Mouse (Mus musculus): ENCODE data around the gene Dnaja3. TPM values are rescaled to one million over a fixed set of nuclear protein-coding genes. Genes with fewer than 3 reads are reported as not detected.

The Dnaja3 gene
- polyA plus RNA-seq, 1 experiment from 2014 or later: 68.8 TPM

GRCm38 (mm10) chr16:4643670-4644419, 4.1 kb downstream of the Dnaja3 start:
- H3K9ac ChIP-seq (ENCODE audit: low read depth, low read length): 0 out of 2 replicates have a peak overlapping the region, but pooled peaks have one; percentile 28
- H3K4me2 ChIP-seq (replicated peaks; ENCODE audit: low read depth, low read length): no peak overlapping the region

DNA sequence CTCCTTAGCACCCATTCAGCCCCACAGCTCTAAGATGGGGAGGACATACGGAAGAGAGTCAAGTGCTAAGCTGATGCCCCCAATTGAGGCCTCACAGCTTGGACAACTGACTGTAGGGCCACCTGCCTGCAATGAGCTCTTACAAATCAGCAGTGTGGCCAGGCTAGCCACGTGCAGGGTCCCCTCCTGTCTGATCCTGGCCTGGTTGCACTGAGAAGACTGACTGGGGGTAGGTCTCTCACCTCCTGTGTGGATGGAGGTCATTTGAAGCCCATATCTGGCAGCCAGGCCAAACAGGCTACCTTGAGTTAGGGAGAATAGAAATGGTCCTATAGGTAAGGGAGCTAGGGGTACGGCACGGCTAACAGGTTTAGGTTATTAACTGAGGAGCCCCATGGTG, 6.1 kb downstream of the Dnaja3 start:
- Histone ChIP-seq H3K9me3 (ENCODE audit: control insufficient read depth, low read length) (no peaks in the 10 kb centered on the region), H3K27ac (ENCODE audit: low read depth, low read length) (no peak overlapping the region), H3K4me2 (replicated peaks; ENCODE audit: low read depth, low read length) (no peak overlapping the region), H3K27me3 (ENCODE audit: control insufficient read depth, insufficient read depth, low read length) (no peaks in the 10 kb centered on the region), H3K9ac (ENCODE audit: low read depth, low read length) (no peak overlapping the region), H3K36me3 (ENCODE audit: control insufficient read depth, insufficient read depth, low read length) (peaks cover 44% of the 10 kb centered on the region), H3K4me1 (ENCODE audit: control insufficient read depth, insufficient read depth, low read length) (peaks cover 61% of the 10 kb centered on the region), H3K4me3 (ENCODE audit: low read length) (no peak overlapping the region)
- ATAC-seq (ENCODE audit: low FRiP score, low TSS enrichment): no peak
- 87% methylated on average over 4 of the region's 4 CpGs for WGBS

More at GRCm38 (mm10) chr16:4643670-4644419, 4.1 kb downstream of the Dnaja3 start:
- Histone ChIP-seq H3K36me3 (ENCODE audit: control insufficient read depth, insufficient read depth, low read length) (peaks cover 24% of the 10 kb centered on the region), H3K9me3 (ENCODE audit: control insufficient read depth, low read length) (no peaks in the 10 kb centered on the region), H3K4me3 (ENCODE audit: low read length) (no peak overlapping the region), H3K4me1 (ENCODE audit: control insufficient read depth, insufficient read depth, low read length) (peaks cover 61% of the 10 kb centered on the region), H3K27ac (ENCODE audit: low read depth, low read length) (peak overlapping the region; percentile 47; the same call in 1 of the 2 replicates), H3K27me3 (ENCODE audit: control insufficient read depth, insufficient read depth, low read length) (no peaks in the 10 kb centered on the region)
- WGBS: 75% methylated on average over 11 of the region's 11 CpGs
- no peak for ATAC-seq (ENCODE audit: low FRiP score, low TSS enrichment)

- no peaks in the 10 kb centered on the region for H3K27me3 ChIP-seq (ENCODE audit: control insufficient read depth, insufficient read depth, low read length)
- peaks cover 57% of the 10 kb centered on the region for H3K4me1 ChIP-seq (ENCODE audit: control insufficient read depth, insufficient read depth, low read length)
- H3K4me3 ChIP-seq (ENCODE audit: low read length): no peak overlapping the region
- 59% methylated on average over 4 of the region's 4 CpGs for WGBS
- peak; percentile 18; the same call in 1 of the 2 replicates for ATAC-seq (ENCODE audit: low FRiP score, low TSS enrichment)
- no peaks in the 10 kb centered on the region for H3K9me3 ChIP-seq (ENCODE audit: control insufficient read depth, low read length)
- H3K27ac ChIP-seq (ENCODE audit: low read depth, low read length): peak overlapping the region; percentile 3; the same call in 1 of the 2 replicates
- H3K9ac ChIP-seq (ENCODE audit: low read depth, low read length): peak overlapping the region; percentile 25; the same call in 1 of the 2 replicates
- peaks cover 54% of the 10 kb centered on the region for H3K36me3 ChIP-seq (ENCODE audit: control insufficient read depth, insufficient read depth, low read length)
- no peak overlapping the region for H3K4me2 ChIP-seq (replicated peaks; ENCODE audit: low read depth, low read length)
Measured at GRCm38 (mm10) chr16:4646831-4647230, 7.0 kb downstream of the Dnaja3 start.

DNA sequence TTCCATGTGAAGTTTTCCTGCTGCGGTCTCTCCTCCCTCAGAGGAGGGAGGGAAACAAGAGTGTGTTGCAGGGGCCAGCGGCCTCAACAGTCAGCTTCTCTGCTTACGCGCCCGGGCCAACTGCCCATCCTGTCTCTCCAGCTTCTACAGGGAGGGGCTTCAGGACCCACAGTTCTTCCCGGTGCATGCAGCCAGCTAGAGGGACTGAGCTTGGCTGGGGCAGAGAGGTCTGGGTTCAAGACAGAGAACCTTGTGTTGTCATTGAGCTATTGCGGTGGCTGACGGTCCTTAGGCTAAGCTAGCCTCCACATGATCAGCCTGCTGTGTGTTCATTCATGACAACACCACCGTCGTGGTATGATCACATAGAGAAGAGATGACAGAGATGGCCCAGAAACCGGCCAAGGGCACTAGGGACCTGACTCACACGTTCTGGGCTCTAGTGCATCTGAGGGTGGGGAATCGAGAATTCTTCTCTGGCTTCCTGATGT, 7.9 kb downstream of the Dnaja3 start:
- Histone ChIP-seq H3K36me3 (ENCODE audit: control insufficient read depth, insufficient read depth, low read length) (peaks cover 62% of the 10 kb centered on the region), H3K4me3 (ENCODE audit: low read length) (no peak overlapping the region), H3K27ac (ENCODE audit: low read depth, low read length) (peak overlapping the region; percentile 3; the same call in 1 of the 2 replicates), H3K4me2 (replicated peaks; ENCODE audit: low read depth, low read length) (no peak overlapping the region; the same call in 1 of the 2 replicates), H3K27me3 (ENCODE audit: control insufficient read depth, insufficient read depth, low read length) (no peaks in the 10 kb centered on the region), H3K9me3 (ENCODE audit: control insufficient read depth, low read length) (no peaks in the 10 kb centered on the region), H3K4me1 (ENCODE audit: control insufficient read depth, insufficient read depth, low read length) (peaks cover 50% of the 10 kb centered on the region), H3K9ac (ENCODE audit: low read depth, low read length) (peak overlapping the region; percentile 28; the same call in 1 of the 2 replicates)
- ATAC-seq (ENCODE audit: low FRiP score, low TSS enrichment): no peak
- 53% methylated on average over 13 of the region's 13 CpGs for WGBS

DNA sequence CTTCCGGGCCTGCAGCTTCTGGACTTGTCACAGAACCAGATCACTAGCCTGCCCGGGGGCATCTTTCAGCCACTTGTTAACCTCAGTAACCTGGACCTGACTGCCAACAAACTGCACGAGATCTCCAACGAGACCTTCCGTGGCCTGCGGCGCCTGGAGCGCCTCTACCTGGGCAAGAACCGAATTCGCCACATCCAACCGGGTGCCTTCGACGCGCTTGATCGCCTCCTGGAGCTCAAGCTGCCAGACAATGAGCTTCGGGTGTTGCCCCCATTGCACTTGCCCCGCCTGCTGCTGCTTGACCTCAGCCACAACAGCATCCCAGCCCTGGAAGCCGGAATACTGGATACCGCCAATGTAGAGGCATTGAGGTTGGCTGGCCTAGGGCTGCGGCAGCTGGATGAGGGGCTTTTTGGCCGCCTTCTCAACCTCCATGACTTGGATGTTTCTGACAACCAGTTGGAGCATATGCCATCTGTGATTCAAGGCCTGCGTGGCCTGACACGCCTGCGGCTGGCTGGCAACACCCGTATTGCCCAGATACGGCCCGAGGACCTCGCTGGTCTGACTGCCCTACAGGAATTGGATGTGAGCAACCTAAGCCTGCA, 8.7 kb downstream of the Dnaja3 start:
- peaks cover 42% of the 10 kb centered on the region for H3K4me1 ChIP-seq (ENCODE audit: control insufficient read depth, insufficient read depth, low read length)
- 80% methylated on average over 28 of the region's 28 CpGs for WGBS
- H3K4me2 ChIP-seq (replicated peaks; ENCODE audit: low read depth, low read length): no peak overlapping the region
- H3K4me3 ChIP-seq (ENCODE audit: low read length): no peak overlapping the region
- no peak overlapping the region for H3K27ac ChIP-seq (ENCODE audit: low read depth, low read length)
- H3K36me3 ChIP-seq (ENCODE audit: control insufficient read depth, insufficient read depth, low read length): peaks cover 69% of the 10 kb centered on the region
- no peak for ATAC-seq (ENCODE audit: low FRiP score, low TSS enrichment)
- no peaks in the 10 kb centered on the region for H3K27me3 ChIP-seq (ENCODE audit: control insufficient read depth, insufficient read depth, low read length)
- H3K9me3 ChIP-seq (ENCODE audit: control insufficient read depth, low read length): no peaks in the 10 kb centered on the region
- no peak overlapping the region for H3K9ac ChIP-seq (ENCODE audit: low read depth, low read length)

- Histone ChIP-seq H3K27ac (ENCODE audit: low read depth, low read length) (no peak overlapping the region), H3K4me2 (replicated peaks; ENCODE audit: low read depth, low read length) (no peak overlapping the region), H3K4me1 (ENCODE audit: control insufficient read depth, insufficient read depth, low read length) (peaks cover 35% of the 10 kb centered on the region), H3K36me3 (ENCODE audit: control insufficient read depth, insufficient read depth, low read length) (peaks cover 68% of the 10 kb centered on the region), H3K4me3 (ENCODE audit: low read length) (no peak overlapping the region), H3K9me3 (ENCODE audit: control insufficient read depth, low read length) (no peaks in the 10 kb centered on the region), H3K9ac (ENCODE audit: low read depth, low read length) (no peak overlapping the region), H3K27me3 (ENCODE audit: control insufficient read depth, insufficient read depth, low read length) (no peaks in the 10 kb centered on the region)
- 87% methylated on average over 5 of the region's 5 CpGs for WGBS
- no peak for ATAC-seq (ENCODE audit: low FRiP score, low TSS enrichment)
Measured at GRCm38 (mm10) chr16:4649211-4649610, 9.4 kb downstream of the Dnaja3 start.

DNA sequence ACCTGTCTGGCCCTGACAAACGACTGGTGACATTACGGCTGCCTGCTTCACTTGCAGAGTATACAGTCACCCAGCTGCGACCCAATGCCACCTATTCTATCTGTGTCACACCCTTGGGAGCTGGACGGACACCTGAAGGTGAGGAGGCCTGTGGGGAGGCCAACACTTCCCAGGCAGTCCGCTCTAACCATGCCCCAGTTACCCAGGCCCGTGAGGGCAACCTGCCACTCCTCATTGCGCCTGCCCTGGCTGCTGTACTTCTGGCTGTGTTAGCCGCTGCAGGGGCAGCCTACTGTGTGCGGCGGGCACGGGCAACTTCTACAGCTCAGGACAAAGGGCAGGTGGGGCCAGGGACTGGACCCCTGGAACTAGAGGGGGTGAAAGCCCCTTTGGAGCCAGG, 9.9 kb downstream of the Dnaja3 start:
- Histone ChIP-seq H3K9ac (ENCODE audit: low read depth, low read length) (no peak overlapping the region), H3K4me1 (ENCODE audit: control insufficient read depth, insufficient read depth, low read length) (peaks cover 30% of the 10 kb centered on the region), H3K9me3 (ENCODE audit: control insufficient read depth, low read length) (no peaks in the 10 kb centered on the region), H3K4me2 (replicated peaks; ENCODE audit: low read depth, low read length) (no peak overlapping the region), H3K27ac (ENCODE audit: low read depth, low read length) (no peak overlapping the region), H3K36me3 (ENCODE audit: control insufficient read depth, insufficient read depth, low read length) (peaks cover 68% of the 10 kb centered on the region), H3K27me3 (ENCODE audit: control insufficient read depth, insufficient read depth, low read length) (no peaks in the 10 kb centered on the region), H3K4me3 (ENCODE audit: low read length) (no peak overlapping the region)
- 85% methylated on average over 11 of the region's 11 CpGs for WGBS
- no peak for ATAC-seq (ENCODE audit: low FRiP score, low TSS enrichment)

DNA sequence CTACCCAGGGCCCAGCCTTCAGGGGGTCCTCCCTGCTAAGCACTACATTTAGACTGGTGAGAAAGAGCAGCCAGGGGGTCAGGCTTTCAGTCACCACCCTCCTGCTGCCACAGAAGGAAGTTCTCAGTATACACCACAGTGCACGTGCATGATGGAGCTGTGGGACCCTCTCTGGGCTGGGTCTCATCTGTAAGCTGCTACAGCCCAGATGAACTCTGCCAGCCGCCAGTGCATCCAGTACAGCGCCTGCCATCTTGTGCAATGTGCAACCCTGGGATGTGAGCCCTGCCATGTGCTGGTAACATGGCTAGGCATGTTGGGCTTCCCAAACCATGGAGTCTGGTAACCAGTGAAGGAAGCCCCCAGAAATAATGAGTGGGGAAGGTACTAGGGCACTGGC, 10.4 kb downstream of the Dnaja3 start:
- no peaks in the 10 kb centered on the region for H3K27me3 ChIP-seq (ENCODE audit: control insufficient read depth, insufficient read depth, low read length)
- H3K9me3 ChIP-seq (ENCODE audit: control insufficient read depth, low read length): no peaks in the 10 kb centered on the region
- H3K4me2 ChIP-seq (replicated peaks; ENCODE audit: low read depth, low read length): no peak overlapping the region
- no peak overlapping the region for H3K27ac ChIP-seq (ENCODE audit: low read depth, low read length)
- no peak overlapping the region for H3K4me3 ChIP-seq (ENCODE audit: low read length)
- no peak for ATAC-seq (ENCODE audit: low FRiP score, low TSS enrichment)
- no peak overlapping the region for H3K9ac ChIP-seq (ENCODE audit: low read depth, low read length)
- peaks cover 72% of the 10 kb centered on the region for H3K36me3 ChIP-seq (ENCODE audit: control insufficient read depth, insufficient read depth, low read length)
- WGBS: 84% methylated on average over 3 of the region's 3 CpGs
- peaks cover 35% of the 10 kb centered on the region for H3K4me1 ChIP-seq (ENCODE audit: control insufficient read depth, insufficient read depth, low read length)

GRCm38 (mm10) chr16:4651081-4651480, 11.3 kb downstream of the Dnaja3 start:
- Histone ChIP-seq H3K27ac (ENCODE audit: low read depth, low read length) (peak overlapping the region; percentile 24; the same call in 1 of the 2 replicates), H3K4me1 (ENCODE audit: control insufficient read depth, insufficient read depth, low read length) (peaks cover 44% of the 10 kb centered on the region), H3K27me3 (ENCODE audit: control insufficient read depth, insufficient read depth, low read length) (no peaks in the 10 kb centered on the region), H3K4me3 (ENCODE audit: low read length) (no peak overlapping the region), H3K36me3 (ENCODE audit: control insufficient read depth, insufficient read depth, low read length) (peaks cover 72% of the 10 kb centered on the region), H3K4me2 (replicated peaks; ENCODE audit: low read depth, low read length) (no peak overlapping the region), H3K9me3 (ENCODE audit: control insufficient read depth, low read length) (no peaks in the 10 kb centered on the region), H3K9ac (ENCODE audit: low read depth, low read length) (0 out of 2 replicates have a peak overlapping the region, but pooled peaks have one; percentile 12)
- no peak for ATAC-seq (ENCODE audit: low FRiP score, low TSS enrichment)
- WGBS: 93% methylated on average over 1 of the region's 1 CpGs

All from kidney, embryonic 14.5 days (tissue).